Mouse (Mus musculus): ENCODE data around the gene Slc22a6. TPM values are rescaled to one million over a fixed set of nuclear protein-coding genes. Genes with fewer than 3 reads are reported as not detected.

Slc22a6 gene
- total RNA-seq (2014; fragmentation: Nextera tagmentation) (not detected in 2 replicates), total RNA-seq (2017) (0.05 and 0.06 TPM in 2 replicates), polyA plus RNA-seq (2012) (not detected in 2 replicates)

DNA sequence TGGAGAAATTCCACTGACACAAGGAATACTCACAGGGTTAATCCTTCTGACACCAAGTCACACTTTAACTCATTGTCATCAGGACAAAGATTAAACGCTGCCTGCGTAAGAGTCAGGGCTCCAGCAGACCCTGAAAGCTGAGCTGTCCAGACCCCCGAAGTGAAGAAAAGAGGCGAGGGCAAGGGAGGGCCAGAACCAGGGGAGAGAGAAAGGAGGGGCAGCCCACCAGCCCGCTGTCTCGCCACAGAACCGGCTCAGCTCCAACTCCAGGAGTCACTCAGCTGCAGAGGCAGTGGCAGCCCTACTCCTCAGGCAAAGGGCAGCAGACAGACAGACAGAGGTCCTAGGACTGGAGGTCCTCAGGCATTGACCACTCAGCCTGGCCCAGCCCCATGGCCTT, at the start of gene Slc22a6:
Gene Slc22a6, plus strand, starts transcription at position 136 of the 400 bp plus-strand sequence.
- no peak for TF ChIP-seq GATA1 (IDR thresholded peaks at IDR 0.05; ENCODE audit: borderline replicate concordance, low read length)
- no peak for TF ChIP-seq GATA2 (IDR thresholded peaks at IDR 0.05; ENCODE audit: borderline replicate concordance, low read depth, low read length)
- no peak for TF ChIP-seq TAL1 (conservative IDR thresholded peaks at IDR 0.05; ENCODE audit: low read depth, low read length)
- TF ChIP-seq POLR2AphosphoS5 (IDR thresholded peaks at IDR 0.05; ENCODE audit: insufficient replicate concordance, low read depth, low read length) = no peak
- no peak for TF ChIP-seq CTCF (IDR thresholded peaks at IDR 0.05; ENCODE audit: low read depth, low read length)
- ATAC-seq (ENCODE audit: extremely low read depth, insufficient number of reproducible peaks, low FRiP score, poor library complexity, severe bottlenecking) = no peak

DNA sequence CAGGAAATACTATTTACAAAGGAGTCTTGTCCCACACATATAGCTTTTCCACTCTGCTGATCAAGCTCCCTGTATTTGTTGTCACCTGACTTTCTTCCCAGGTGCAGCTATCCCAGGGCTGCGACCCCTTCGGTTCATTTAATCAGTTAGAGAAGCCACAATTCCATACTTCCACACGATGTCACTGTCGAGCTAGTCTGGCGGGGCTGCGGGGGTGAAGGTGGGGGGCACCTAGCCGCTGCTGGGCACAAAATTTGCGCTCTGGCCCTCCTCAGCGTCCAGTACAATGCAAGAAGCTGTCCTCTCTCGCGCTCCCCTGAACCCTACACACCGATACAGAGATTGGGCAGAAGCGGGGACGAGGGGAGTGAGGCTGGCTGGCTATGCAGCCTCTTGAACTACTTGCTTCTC, 48.4 kb upstream of the Slc22a6 start:
- ATAC-seq (ENCODE audit: extremely low read depth, insufficient number of reproducible peaks, low FRiP score, poor library complexity, severe bottlenecking) = no peak
- no peak for DNase-seq (ENCODE audit: low spot score)
- Histone ChIP-seq H3K4me1 (ENCODE audit: insufficient read depth, low read depth, low read length) (peaks cover 13% of the 10 kb centered on the region), H3K36me3 (replicated peaks) (no peaks in the 10 kb centered on the region), H3K9me3 (replicated peaks) (no peaks in the 10 kb centered on the region), H3K4me3 (ENCODE audit: low read depth, low read length) (no peak overlapping the region), H3K27me3 (ENCODE audit: insufficient read depth, low read length) (peaks cover 45% of the 10 kb centered on the region)
- TF ChIP-seq GATA1 (IDR thresholded peaks at IDR 0.05; ENCODE audit: borderline replicate concordance, low read length) (no peak), GATA2 (IDR thresholded peaks at IDR 0.05; ENCODE audit: borderline replicate concordance, low read depth, low read length) (no peak), TAL1 (conservative IDR thresholded peaks at IDR 0.05; ENCODE audit: low read depth, low read length) (no peak), POLR2AphosphoS5 (IDR thresholded peaks at IDR 0.05; ENCODE audit: insufficient replicate concordance, low read depth, low read length) (no peak), CTCF (IDR thresholded peaks at IDR 0.05; ENCODE audit: low read depth, low read length) (no peak)

More for the DNA sequence above, at the start of gene Slc22a6:
- no peak within 1 kb of the TSS for H3K4me3 ChIP-seq (ENCODE audit: low read depth, low read length)
- H3K27me3 ChIP-seq (ENCODE audit: insufficient read depth, low read length) = peaks cover 67% of the 10 kb centered on the region
- H3K9me3 ChIP-seq (replicated peaks) = no peaks in the 10 kb centered on the region
- DNase-seq (ENCODE audit: low spot score) = no peak
- H3K4me1 ChIP-seq (ENCODE audit: insufficient read depth, low read depth, low read length) = no peaks in the 10 kb centered on the region
- H3K36me3 ChIP-seq (replicated peaks) = no peaks in the 10 kb centered on the region

DNA sequence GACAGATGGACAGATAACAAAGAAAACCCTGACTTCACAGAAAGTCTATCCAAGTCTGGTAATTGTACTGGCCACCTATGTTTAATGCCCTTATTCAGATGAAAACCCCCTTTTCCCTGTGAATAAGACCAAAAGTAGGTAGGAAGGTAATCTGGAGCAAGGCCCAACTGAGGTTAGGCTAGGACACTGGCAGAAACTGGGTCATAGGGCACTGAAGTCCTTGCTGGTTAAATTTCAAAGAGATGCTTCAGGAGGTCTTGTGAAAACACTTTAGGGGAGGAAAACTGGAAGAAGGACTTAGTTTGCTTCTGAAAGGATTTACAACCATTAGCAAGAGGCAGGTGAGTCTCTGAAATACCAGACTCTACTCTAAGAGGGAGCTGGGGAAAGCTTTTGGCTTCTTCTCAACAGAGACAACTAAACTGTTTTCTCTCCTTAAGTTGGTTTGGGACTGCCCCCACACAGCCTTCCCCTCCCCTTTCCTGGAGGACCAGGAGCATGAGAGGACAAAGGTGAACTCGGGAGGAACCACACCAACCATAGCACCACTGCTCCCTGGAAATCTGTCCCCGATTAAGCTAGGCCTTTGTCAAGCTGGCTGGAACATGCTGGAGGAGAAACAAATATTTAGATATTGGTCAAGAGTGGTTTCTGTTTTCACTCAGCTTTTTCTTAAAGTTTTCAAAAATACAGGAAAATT, 47.3 kb upstream of the Slc22a6 start:
- DNase-seq (ENCODE audit: low spot score) = no peak
- TF ChIP-seq CTCF (IDR thresholded peaks at IDR 0.05; ENCODE audit: low read depth, low read length) = no peak
- TF ChIP-seq GATA1 (IDR thresholded peaks at IDR 0.05; ENCODE audit: borderline replicate concordance, low read length) = no peak
- TF ChIP-seq TAL1 (conservative IDR thresholded peaks at IDR 0.05; ENCODE audit: low read depth, low read length) = no peak
- TF ChIP-seq POLR2AphosphoS5 (IDR thresholded peaks at IDR 0.05; ENCODE audit: insufficient replicate concordance, low read depth, low read length) = no peak
- no peak for TF ChIP-seq GATA2 (IDR thresholded peaks at IDR 0.05; ENCODE audit: borderline replicate concordance, low read depth, low read length)
- no peak for ATAC-seq (ENCODE audit: extremely low read depth, insufficient number of reproducible peaks, low FRiP score, poor library complexity, severe bottlenecking)

DNA sequence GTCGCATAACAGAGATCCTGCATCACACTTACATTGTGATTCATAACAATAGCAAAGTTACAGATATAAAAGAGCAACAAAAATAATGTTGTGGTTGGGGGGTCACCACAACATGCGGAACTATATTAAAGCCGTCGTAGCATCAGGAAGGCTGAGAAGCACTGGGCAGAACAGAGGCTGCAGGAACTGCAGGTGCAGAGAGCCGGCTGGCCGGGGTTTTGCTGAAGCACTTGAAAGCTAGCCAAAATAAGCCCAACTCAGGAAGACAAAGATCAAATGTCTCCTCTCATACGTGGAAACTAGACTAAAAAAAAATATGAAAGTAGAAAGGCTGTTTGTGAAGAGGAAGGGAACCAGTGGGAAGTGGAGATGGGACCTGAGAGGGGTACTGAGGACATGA, 46.1 kb upstream of the Slc22a6 start:
- Histone ChIP-seq H3K27me3 (ENCODE audit: insufficient read depth, low read length) (peaks cover 40% of the 10 kb centered on the region), H3K4me3 (ENCODE audit: low read depth, low read length) (no peak overlapping the region), H3K4me1 (ENCODE audit: insufficient read depth, low read depth, low read length) (peaks cover 9% of the 10 kb centered on the region), H3K9me3 (replicated peaks) (no peaks in the 10 kb centered on the region), H3K36me3 (replicated peaks) (no peaks in the 10 kb centered on the region)
- ATAC-seq (ENCODE audit: extremely low read depth, insufficient number of reproducible peaks, low FRiP score, poor library complexity, severe bottlenecking) (no peak), DNase-seq (ENCODE audit: low spot score) (no peak)
- TF ChIP-seq POLR2AphosphoS5 (IDR thresholded peaks at IDR 0.05; ENCODE audit: insufficient replicate concordance, low read depth, low read length) = no peak
- no peak for TF ChIP-seq TAL1 (conservative IDR thresholded peaks at IDR 0.05; ENCODE audit: low read depth, low read length)
- TF ChIP-seq CTCF (IDR thresholded peaks at IDR 0.05; ENCODE audit: low read depth, low read length) = no peak
- TF ChIP-seq GATA1 (IDR thresholded peaks at IDR 0.05; ENCODE audit: borderline replicate concordance, low read length) = no peak
- TF ChIP-seq GATA2 (IDR thresholded peaks at IDR 0.05; ENCODE audit: borderline replicate concordance, low read depth, low read length) = no peak

More for the DNA sequence above, 47.3 kb upstream of the Slc22a6 start:
- Histone ChIP-seq H3K4me3 (ENCODE audit: low read depth, low read length) (no peak overlapping the region), H3K4me1 (ENCODE audit: insufficient read depth, low read depth, low read length) (peaks cover 13% of the 10 kb centered on the region), H3K36me3 (replicated peaks) (no peaks in the 10 kb centered on the region), H3K9me3 (replicated peaks) (no peaks in the 10 kb centered on the region), H3K27me3 (ENCODE audit: insufficient read depth, low read length) (peaks cover 45% of the 10 kb centered on the region)

DNA sequence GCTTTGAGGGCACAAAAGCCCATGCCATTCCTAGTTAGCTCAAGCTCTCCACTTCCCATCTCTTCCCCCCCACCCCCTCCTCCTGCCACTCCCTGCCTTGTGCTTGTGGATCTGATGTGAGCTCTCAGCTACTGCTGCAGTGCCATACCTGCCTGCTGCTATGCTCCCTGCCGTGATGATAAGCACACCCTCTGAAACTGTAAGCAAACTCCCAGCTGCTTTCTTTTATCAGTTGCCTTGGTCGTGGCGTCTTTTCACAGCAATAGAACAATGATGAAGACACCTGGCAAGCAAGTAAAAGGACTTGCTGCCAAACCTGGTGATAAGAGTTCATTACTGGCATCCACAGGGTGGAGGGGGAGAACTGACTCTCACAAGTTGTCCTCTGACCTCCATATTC, 45.4 kb upstream of the Slc22a6 start:
- ATAC-seq (ENCODE audit: extremely low read depth, insufficient number of reproducible peaks, low FRiP score, poor library complexity, severe bottlenecking) (no peak), DNase-seq (ENCODE audit: low spot score) (no peak)
- no peaks in the 10 kb centered on the region for H3K9me3 ChIP-seq (replicated peaks)

DNA sequence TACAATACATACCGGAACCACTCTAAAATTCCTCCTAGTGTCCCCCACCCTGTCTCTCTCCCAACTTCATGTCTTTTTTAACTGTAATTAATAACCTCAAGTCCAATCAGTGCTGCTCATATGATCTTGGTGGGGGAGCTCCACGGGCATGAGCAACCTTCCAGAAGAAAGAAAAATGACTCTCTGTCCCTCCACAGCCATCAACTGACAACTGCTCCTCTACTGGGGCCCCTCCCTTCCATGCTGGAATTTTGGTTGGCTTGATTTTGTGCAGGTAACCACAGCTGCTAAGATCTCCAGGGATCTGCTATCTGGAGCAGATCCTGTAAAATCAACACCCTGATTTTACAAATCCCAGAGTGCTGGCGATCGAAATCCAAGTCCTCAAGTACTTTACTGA, 40.4 kb upstream of the Slc22a6 start:
- Histone ChIP-seq H3K27me3 (ENCODE audit: insufficient read depth, low read length) (peaks cover 33% of the 10 kb centered on the region), H3K36me3 (replicated peaks) (no peaks in the 10 kb centered on the region), H3K9me3 (replicated peaks) (no peaks in the 10 kb centered on the region), H3K4me3 (ENCODE audit: low read depth, low read length) (no peak overlapping the region), H3K4me1 (ENCODE audit: insufficient read depth, low read depth, low read length) (peaks cover 9% of the 10 kb centered on the region)
- ATAC-seq (ENCODE audit: extremely low read depth, insufficient number of reproducible peaks, low FRiP score, poor library complexity, severe bottlenecking) (no peak), DNase-seq (ENCODE audit: low spot score) (no peak)
- TF ChIP-seq CTCF (IDR thresholded peaks at IDR 0.05; ENCODE audit: low read depth, low read length) (no peak), POLR2AphosphoS5 (IDR thresholded peaks at IDR 0.05; ENCODE audit: insufficient replicate concordance, low read depth, low read length) (no peak), TAL1 (conservative IDR thresholded peaks at IDR 0.05; ENCODE audit: low read depth, low read length) (no peak), GATA1 (IDR thresholded peaks at IDR 0.05; ENCODE audit: borderline replicate concordance, low read length) (no peak), GATA2 (IDR thresholded peaks at IDR 0.05; ENCODE audit: borderline replicate concordance, low read depth, low read length) (no peak)

More for the DNA sequence above, 45.4 kb upstream of the Slc22a6 start:
- H3K4me1 ChIP-seq (ENCODE audit: insufficient read depth, low read depth, low read length) = peaks cover 7% of the 10 kb centered on the region; the same call in 1 of the 2 replicates
- H3K36me3 ChIP-seq (replicated peaks) = no peaks in the 10 kb centered on the region
- TF ChIP-seq TAL1 (conservative IDR thresholded peaks at IDR 0.05; ENCODE audit: low read depth, low read length) = no peak
- no peak for TF ChIP-seq GATA1 (IDR thresholded peaks at IDR 0.05; ENCODE audit: borderline replicate concordance, low read length)
- TF ChIP-seq CTCF (IDR thresholded peaks at IDR 0.05; ENCODE audit: low read depth, low read length) = no peak
- TF ChIP-seq GATA2 (IDR thresholded peaks at IDR 0.05; ENCODE audit: borderline replicate concordance, low read depth, low read length) = no peak
- TF ChIP-seq POLR2AphosphoS5 (IDR thresholded peaks at IDR 0.05; ENCODE audit: insufficient replicate concordance, low read depth, low read length) = no peak
- no peak overlapping the region for H3K4me3 ChIP-seq (ENCODE audit: low read depth, low read length)
- peaks cover 42% of the 10 kb centered on the region for H3K27me3 ChIP-seq (ENCODE audit: insufficient read depth, low read length)
